Mouse (Mus musculus) forebrain, embryonic 14.5 days (tissue): ENCODE measurements around the gene Trib3. TPM values are rescaled to one million over a fixed set of nuclear protein-coding genes. Genes with fewer than 3 reads are reported as not detected.

ENCODE experiments used
- ATAC-seq: fragments of 200-750 bp; cut with Nextera tagmentation; 2 replicates; pipeline ENCODE4 v1.8.0; 2017; ENCODE audit warnings: mild to moderate bottlenecking, moderate library complexity
- DNase-seq: peaks from one replicate; pipeline ENCODE4 v3.0.0-alpha.2; 2015; ENCODE audit warnings: low spot score
- H3K27ac ChIP-seq: fragments of 300-500 bp; sonication (generic); 2 replicates; pipeline ENCODE4 v1.5.1; 2014; ENCODE audit warnings: low read depth, mild to moderate bottlenecking, control low read depth, low read length, moderate library complexity
- H3K27me3 ChIP-seq: fragments of 300-500 bp; sonication (generic); replicated peaks from 2 replicates; pipeline ENCODE4 v1.6.1; 2014; ENCODE audit warnings: low read length, control low read depth, mixed read lengths; ENCODE audit not compliant: control insufficient read depth, insufficient read depth
- H3K36me3 ChIP-seq: fragments of 300-500 bp; sonication (generic); 2 replicates; pipeline ENCODE4 v1.6.1; 2014; ENCODE audit warnings: low read length, control low read depth; ENCODE audit not compliant: control insufficient read depth, insufficient read depth
- H3K4me1 ChIP-seq: fragments of 300-500 bp; sonication (generic); 2 replicates; pipeline ENCODE4 v1.6.1; 2014; ENCODE audit warnings: antibody characterized with exemption, low read length, control low read depth; ENCODE audit not compliant: control insufficient read depth, insufficient read depth
- H3K4me2 ChIP-seq: fragments of 300-500 bp; sonication (generic); 2 replicates; pipeline ENCODE4 v1.6.1; 2014; ENCODE audit warnings: mild to moderate bottlenecking, control low read depth, low read length
- H3K4me3 ChIP-seq: fragments of 300-500 bp; sonication (generic); 2 replicates; pipeline ENCODE4 v1.5.1; 2014; ENCODE audit warnings: low read depth, low read length, control low read depth
- H3K9ac ChIP-seq: fragments of 300-500 bp; sonication (generic); 2 replicates; pipeline ENCODE4 v1.6.1; 2014; ENCODE audit warnings: mild to moderate bottlenecking, low read length, control low read depth, moderate library complexity
- H3K9me3 ChIP-seq: fragments of 300-500 bp; sonication (generic); replicated peaks from 2 replicates; pipeline ENCODE4 v1.6.1; 2016; ENCODE audit warnings: low read length, control low read depth, mixed read lengths; ENCODE audit not compliant: control insufficient read depth
- WGBS: fragments of 180-500 bp; shearing (Covaris S2); extraction: QIAGEN DNeasy Blood & Tissue Kit; methylation state at CpG from one replicate; pipeline ENCODE4 v1.1.7; 2014; 5-methylcytosine and 5-hydroxymethylcytosine counted together
- polyA plus RNA-seq: library from polyadenylated mRNA; unstranded; fragments of >200 nt; fragmentation: Nextera tagmentation; extraction: Ambion mirVana; gene quantifications from 2 replicates; pipeline ENCODE4 v1.2.1, GENCODE M21; 2014

Trib3 gene
- 0.24 and 0.79 TPM in 2 replicates for polyA plus RNA-seq

DNA sequence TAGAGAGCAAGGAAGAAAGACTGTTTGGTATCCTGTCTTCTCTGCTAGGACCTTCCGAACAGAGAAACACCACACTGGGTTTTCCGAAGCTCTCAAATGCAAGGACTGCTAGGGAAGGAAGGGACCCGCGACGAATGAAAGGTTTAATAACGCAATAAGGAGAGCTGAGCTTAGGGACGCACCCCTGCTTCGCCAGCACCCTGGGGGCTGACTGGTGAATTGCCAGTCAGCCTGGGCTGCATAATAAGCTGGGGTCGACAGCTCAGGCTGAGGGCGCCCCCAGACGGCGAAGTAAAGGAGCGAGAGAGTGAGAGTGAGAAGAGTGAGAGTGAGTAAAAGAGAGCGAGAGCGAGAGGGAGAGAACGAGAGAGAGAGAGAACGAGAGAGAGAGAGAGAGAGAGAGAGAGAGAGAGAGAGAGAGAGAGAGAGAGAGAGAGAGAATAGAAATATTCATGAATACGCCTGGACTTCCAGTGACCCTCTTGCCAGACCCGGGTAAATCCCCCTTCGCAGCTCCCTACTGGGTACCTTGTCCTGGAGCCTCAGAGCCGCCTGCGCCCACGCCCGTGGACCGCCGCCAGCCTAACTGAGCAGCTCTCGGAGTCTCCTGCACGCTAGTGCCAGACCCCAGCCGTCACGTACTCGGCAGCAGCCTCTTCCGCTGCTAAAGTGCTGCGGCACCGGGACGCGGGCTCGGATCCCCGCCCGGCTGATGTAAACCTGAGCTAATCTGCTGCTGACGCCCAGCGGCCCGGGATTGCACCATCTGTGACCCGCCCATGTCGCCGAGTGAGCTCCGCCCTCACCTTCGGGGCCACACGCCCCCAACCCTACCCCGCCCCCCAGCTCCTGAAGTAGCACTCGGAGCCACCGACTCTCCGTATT, at the start of gene Trib3:
Gene Trib3, minus strand, starts transcription at position 704 of the 885 bp plus-strand sequence.
- no peak within 1 kb of the TSS for H3K27ac ChIP-seq
- H3K36me3 ChIP-seq = no peaks in the 10 kb centered on the region
- peaks cover 8% of the 10 kb centered on the region for H3K4me1 ChIP-seq
- under 1% methylated on average over 52 of the region's 52 CpGs for WGBS
- H3K9ac ChIP-seq = peak within 1 kb of the TSS; percentile 65
- ATAC-seq = peak; percentile 86
- H3K4me3 ChIP-seq = peak within 1 kb of the TSS; percentile 44
- peak; percentile 84 for DNase-seq
- H3K27me3 ChIP-seq = no peaks in the 10 kb centered on the region
- no peaks in the 10 kb centered on the region for H3K9me3 ChIP-seq
- peak within 1 kb of the TSS; percentile 83 for H3K4me2 ChIP-seq

DNA sequence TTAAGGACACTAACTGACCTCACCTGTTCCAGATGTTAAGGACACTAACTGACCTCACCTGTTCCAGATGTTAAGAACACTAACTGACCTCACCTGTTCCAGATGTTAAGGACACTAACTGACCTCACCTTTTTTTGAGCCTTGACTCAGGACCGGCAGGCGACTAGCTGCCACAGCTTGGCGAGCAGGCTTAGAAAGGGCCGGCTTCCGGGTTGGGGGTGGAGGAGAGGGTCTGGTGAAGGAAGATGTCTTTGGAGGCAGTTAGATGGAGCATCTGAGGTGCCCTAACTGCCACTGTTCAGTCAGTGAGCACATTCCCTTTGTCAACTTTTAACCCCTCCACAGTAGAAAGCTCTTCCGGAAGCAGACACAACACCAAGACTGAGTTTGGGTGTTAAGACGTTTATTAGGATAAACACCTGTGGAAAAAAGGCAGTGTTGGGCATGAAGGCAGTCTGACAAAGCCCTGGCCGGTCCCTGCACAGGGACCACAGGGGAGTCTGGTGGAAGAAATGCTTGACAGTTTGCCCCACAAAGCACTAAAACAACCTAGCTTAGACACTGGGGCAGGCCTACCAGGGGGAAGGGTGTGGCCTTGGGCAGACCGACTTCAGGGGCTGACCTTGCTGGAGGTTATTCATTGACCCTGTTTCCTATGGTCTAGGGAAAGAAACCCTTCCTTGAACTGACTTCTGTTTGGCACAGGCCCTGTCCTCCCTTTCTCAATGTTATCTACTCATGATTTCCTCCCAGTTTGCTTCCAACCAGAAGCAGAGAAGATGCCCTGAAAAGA, 49.6 kb upstream of the Trib3 start:
- Histone ChIP-seq H3K4me3 (no peak overlapping the region), H3K9ac (no peak overlapping the region), H3K4me2 (peak overlapping the region; percentile 56), H3K36me3 (no peaks in the 10 kb centered on the region), H3K9me3 (no peaks in the 10 kb centered on the region), H3K4me1 (peaks cover 19% of the 10 kb centered on the region), H3K27ac (no peak overlapping the region), H3K27me3 (no peaks in the 10 kb centered on the region)
- ATAC-seq (no peak), DNase-seq (no peak)
- WGBS = 51% methylated on average over 9 of the region's 9 CpGs

- peaks cover 19% of the 10 kb centered on the region for H3K4me1 ChIP-seq
- DNase-seq (peak; percentile 88), ATAC-seq (no peak)
- H3K9me3 ChIP-seq = no peaks in the 10 kb centered on the region
- no peaks in the 10 kb centered on the region for H3K36me3 ChIP-seq
- H3K9ac ChIP-seq = no peak overlapping the region
- WGBS = 10% methylated on average over 3 of the region's 3 CpGs
- H3K4me3 ChIP-seq = no peak overlapping the region
- no peak overlapping the region for H3K27ac ChIP-seq
- no peaks in the 10 kb centered on the region for H3K27me3 ChIP-seq
- no peak overlapping the region for H3K4me2 ChIP-seq
These were observed 49.0 kb upstream of the Trib3 start for GRCm38 (mm10) chr2:152392786-152393185.

DNA sequence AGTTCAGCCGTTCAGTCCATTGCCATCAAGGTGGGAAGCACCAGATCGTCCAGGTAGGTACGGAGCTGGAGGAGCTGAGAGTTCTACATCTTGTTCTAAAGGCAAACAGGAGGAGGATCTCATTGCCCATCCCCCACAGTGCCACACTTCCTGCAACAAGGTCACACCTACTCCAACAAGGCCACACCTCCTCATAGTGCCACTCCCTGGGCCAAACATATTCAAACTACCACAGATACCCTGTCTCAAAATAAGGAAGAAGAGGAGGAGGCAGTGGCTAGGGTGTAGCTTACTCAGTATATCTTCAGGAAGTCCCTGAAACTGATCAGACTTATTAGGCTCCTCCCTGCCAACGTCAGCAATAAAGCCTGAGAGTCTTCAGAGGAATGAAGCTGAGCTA, 40.4 kb upstream of the Trib3 start:
- Histone ChIP-seq H3K36me3 (no peaks in the 10 kb centered on the region), H3K4me3 (no peak overlapping the region), H3K4me1 (no peaks in the 10 kb centered on the region), H3K27me3 (no peaks in the 10 kb centered on the region), H3K27ac (no peak overlapping the region), H3K9ac (no peak overlapping the region), H3K9me3 (no peaks in the 10 kb centered on the region), H3K4me2 (no peak overlapping the region)
- ATAC-seq (no peak), DNase-seq (no peak)
- 84% methylated on average over 4 of the region's 4 CpGs for WGBS

DNA sequence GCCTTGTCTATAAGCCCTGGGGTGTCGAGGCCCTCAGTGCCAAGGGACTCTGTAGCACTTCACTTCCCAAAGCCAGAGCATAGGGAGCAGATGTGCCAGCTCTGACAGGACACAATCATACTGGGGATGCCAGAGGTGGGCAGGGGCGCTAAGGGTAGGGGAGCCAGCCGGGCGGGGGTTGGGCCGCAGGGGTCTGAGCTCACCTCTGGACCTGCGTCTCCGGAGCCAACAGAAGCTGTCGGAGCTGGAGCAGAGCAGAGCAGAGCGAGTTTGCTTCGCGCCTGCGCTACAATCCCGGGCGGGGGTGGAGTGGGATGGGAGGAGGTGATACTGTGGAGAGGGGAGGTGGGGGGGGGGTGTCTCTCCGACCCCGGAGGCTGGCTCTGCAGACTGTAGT, 32.5 kb upstream of the Trib3 start, which contains the start of gene Nrsn2:
Gene Nrsn2, minus strand, starts transcription at position 294 of the 397 bp plus-strand sequence.
- Histone ChIP-seq H3K9me3 (no peaks in the 10 kb centered on the region), H3K4me1 (peaks cover 16% of the 10 kb centered on the region), H3K27me3 (no peaks in the 10 kb centered on the region), H3K36me3 (no peaks in the 10 kb centered on the region), H3K4me3 (peak within 1 kb of the TSS; percentile 24), H3K27ac (peak within 1 kb of the TSS; percentile 89), H3K4me2 (peak within 1 kb of the TSS; percentile 48), H3K9ac (peak within 1 kb of the TSS; percentile 56)
- WGBS = 3% methylated on average over 16 of the region's 16 CpGs
- ATAC-seq (peak; percentile 65), DNase-seq (peak; percentile 69)

- H3K27ac ChIP-seq = peak overlapping the region; percentile 89
- WGBS = 2% methylated on average over 21 of the region's 21 CpGs
- no peaks in the 10 kb centered on the region for H3K27me3 ChIP-seq
- no peaks in the 10 kb centered on the region for H3K36me3 ChIP-seq
- H3K9me3 ChIP-seq = no peaks in the 10 kb centered on the region
- DNase-seq (peak; percentile 81), ATAC-seq (peak; percentile 84)
- H3K4me1 ChIP-seq = peaks cover 16% of the 10 kb centered on the region
- peak overlapping the region; percentile 56 for H3K9ac ChIP-seq
- H3K4me2 ChIP-seq = peak overlapping the region; percentile 48
- peak overlapping the region; percentile 24 for H3K4me3 ChIP-seq
These were observed 32.0 kb upstream of the Trib3 start for GRCm38 (mm10) chr2:152375652-152376344.

- 80% methylated on average over 9 of the region's 9 CpGs for WGBS
- H3K4me3 ChIP-seq = no peak overlapping the region
- ATAC-seq (no peak), DNase-seq (no peak)
- no peaks in the 10 kb centered on the region for H3K9me3 ChIP-seq
- no peak overlapping the region for H3K4me2 ChIP-seq
- H3K27me3 ChIP-seq = no peaks in the 10 kb centered on the region
- no peak overlapping the region for H3K9ac ChIP-seq
- H3K4me1 ChIP-seq = peaks cover 16% of the 10 kb centered on the region
- no peak overlapping the region for H3K27ac ChIP-seq
- no peaks in the 10 kb centered on the region for H3K36me3 ChIP-seq
These were observed 29.7 kb upstream of the Trib3 start for GRCm38 (mm10) chr2:152373547-152373946.

DNA sequence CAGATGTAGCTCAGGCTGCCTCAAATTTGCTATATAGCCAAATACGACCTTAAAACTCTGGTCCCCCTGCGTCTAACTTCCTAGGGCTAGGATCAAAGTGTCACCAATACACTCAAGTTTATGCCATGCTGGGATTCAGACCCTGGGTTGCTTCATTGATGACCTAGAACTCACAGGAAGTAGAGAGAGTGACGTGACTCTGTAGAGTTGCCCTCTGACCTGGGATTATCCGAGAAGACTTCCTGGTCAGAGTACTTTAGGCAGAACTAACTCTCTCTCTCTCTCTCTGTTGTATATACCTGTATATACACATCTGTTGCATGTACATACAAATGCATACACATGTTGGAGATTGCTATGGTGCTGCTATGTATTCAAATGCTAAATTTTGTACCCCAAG, 28.8 kb upstream of the Trib3 start:
- H3K9me3 ChIP-seq = no peaks in the 10 kb centered on the region
- H3K9ac ChIP-seq = no peak overlapping the region
- DNase-seq (no peak), ATAC-seq (no peak)
- H3K4me2 ChIP-seq = no peak overlapping the region
- H3K4me3 ChIP-seq = no peak overlapping the region
- H3K27me3 ChIP-seq = no peaks in the 10 kb centered on the region
- no peaks in the 10 kb centered on the region for H3K36me3 ChIP-seq
- H3K4me1 ChIP-seq = peaks cover 16% of the 10 kb centered on the region
- WGBS = 78% methylated on average over 4 of the region's 4 CpGs
- H3K27ac ChIP-seq = no peak overlapping the region
